ENCODE assay signal across 13 mouse cellular contexts in genomic region chr3:31075808-31076207, GRCm38 (mm10). TPM values are rescaled to one million over a fixed set of nuclear protein-coding genes. Genes with fewer than 3 reads are reported as not detected.
DNase-seq lines count a peak whose midpoint lies in the region; ATAC-seq lines count a peak whose summit lies in the region.
"Had no signal": no experiment of that assay in that cellular context is flagged by ENCODE, and none has a peak within 500 bp of the region (broad histone marks: within the 10 kb centered on the region; RNA-seq: fewer than 3 reads in every experiment).

No protein-coding gene starts in this region.

- no peak overlapping the region for H3K4me3 ChIP-seq in embryonic facial prominence, embryonic 11.5 days (ENCODE audit: low read depth, low read length)
- H3K4me3 ChIP-seq in forebrain, embryonic 16.5 days (replicated peaks; ENCODE audit: low read length) = no peak overlapping the region
- H3K4me3 ChIP-seq: gastrocnemius, adult 2 months; limb, embryonic 12.5 days had no signal

- H3K36me3 ChIP-seq in embryonic facial prominence, embryonic 11.5 days (replicated peaks; ENCODE audit: control insufficient read depth, insufficient read depth, low read depth, low read length) = no peaks in the 10 kb centered on the region
- no peaks in the 10 kb centered on the region for H3K36me3 ChIP-seq in forebrain, embryonic 16.5 days (ENCODE audit: control insufficient read depth, insufficient read depth)
- H3K36me3 ChIP-seq: limb, embryonic 12.5 days had no signal

- no peaks in the 10 kb centered on the region; the same call in 1 of the 2 replicates for H3K4me1 ChIP-seq in embryonic facial prominence, embryonic 11.5 days (ENCODE audit: control insufficient read depth, insufficient read depth, low read length)
- peaks cover 2% of the 10 kb centered on the region; the same call in 1 of the 2 replicates for H3K4me1 ChIP-seq in forebrain, embryonic 16.5 days (replicated peaks; ENCODE audit: control insufficient read depth, insufficient read depth, low read length)
- H3K4me1 ChIP-seq: limb, embryonic 12.5 days had no signal

- ATAC-seq in embryonic facial prominence, embryonic 11.5 days (replicated peaks; ENCODE audit: insufficient number of reproducible peaks, low FRiP score, low TSS enrichment, low read depth) = no peak
- ATAC-seq in forebrain, embryonic 16.5 days = no peak

- H3K9me3 ChIP-seq in embryonic facial prominence, embryonic 11.5 days (replicated peaks; ENCODE audit: control insufficient read depth, low read length) = no peaks in the 10 kb centered on the region
- H3K9me3 ChIP-seq in forebrain, embryonic 16.5 days (ENCODE audit: control insufficient read depth, low read length) = no peaks in the 10 kb centered on the region
- H3K9me3 ChIP-seq: limb, embryonic 12.5 days had no signal

- no peak overlapping the region for H3K4me2 ChIP-seq in embryonic facial prominence, embryonic 11.5 days (ENCODE audit: low read depth, low read length)
- no peak overlapping the region for H3K4me2 ChIP-seq in forebrain, embryonic 16.5 days (ENCODE audit: low read length)
- H3K4me2 ChIP-seq: limb, embryonic 12.5 days had no signal

- H3K27ac ChIP-seq in embryonic facial prominence, embryonic 11.5 days (replicated peaks; ENCODE audit: low read depth, low read length) = no peak overlapping the region
- H3K27ac ChIP-seq in forebrain, embryonic 16.5 days (ENCODE audit: low read length) = no peak overlapping the region
- H3K27ac ChIP-seq: gastrocnemius, adult 2 months; limb, embryonic 12.5 days had no signal

- no peak overlapping the region for H3K9ac ChIP-seq in embryonic facial prominence, embryonic 11.5 days (replicated peaks; ENCODE audit: low read length)
- H3K9ac ChIP-seq in forebrain, embryonic 16.5 days (replicated peaks; ENCODE audit: low read depth, low read length) = no peak overlapping the region
- H3K9ac ChIP-seq: limb, embryonic 12.5 days had no signal

- no peaks in the 10 kb centered on the region for H3K27me3 ChIP-seq in embryonic facial prominence, embryonic 11.5 days (ENCODE audit: control insufficient read depth, insufficient read depth, low read length)
- H3K27me3 ChIP-seq in forebrain, embryonic 16.5 days (replicated peaks; ENCODE audit: control insufficient read depth, insufficient read depth, low read length) = no peaks in the 10 kb centered on the region
- H3K27me3 ChIP-seq: limb, embryonic 12.5 days had no signal

- peak; percentile 29 for DNase-seq in heart, adult 8-10 months (ENCODE audit: low spot score)
- no peak for DNase-seq in heart, adult 9 months (ENCODE audit: low spot score in 2 of 2)
- peak; percentile 35 for DNase-seq in 3T3-L1 (ENCODE audit: low read depth, low spot score)
- DNase-seq in embryonic facial prominence, embryonic 11.5 days (ENCODE audit: low spot score) = peak; percentile 27
- DNase-seq in large intestine, adult 2 months (ENCODE audit: low read depth, low spot score) = peak; percentile 78
- no peak for DNase-seq in testis, postnatal 10 days (ENCODE audit: low spot score)
- DNase-seq in cerebellum, postnatal 14 days = no peak
- DNase-seq: gastrocnemius, adult 2 months; heart, postnatal 10 days; spleen, adult 18-20 months; thymus, postnatal 14 days had no signal

- WGBS in embryonic facial prominence, embryonic 11.5 days = 50% methylated on average over 11 of the region's 11 CpGs
- WGBS in large intestine, adult 2 months = 18% methylated on average over 11 of the region's 11 CpGs
- 79% methylated on average over 11 of the region's 11 CpGs for WGBS in forebrain, embryonic 16.5 days

RNA-seq across cellular contexts. Expression of gene Skil, which starts 19.1 kb away (rescaled TPM):
- total RNA-seq in heart, adult 8-10 months (2022) = 10 to 100 TPM; 11.4 to 18.7 (median 14.9) TPM
- 34.8 and 37.7 TPM in 2 replicates for polyA plus RNA-seq in embryonic facial prominence, embryonic 11.5 days (2014; fragmentation: Nextera tagmentation; extraction: Ambion mirVana)
- 8.0 and 21.2 TPM in 2 replicates for polyA plus RNA-seq in large intestine, adult 2 months (2012; rRNA removed)
- polyA plus RNA-seq in forebrain, embryonic 16.5 days (2015; fragmentation: Nextera tagmentation; extraction: Ambion mirVana) = 30.8 and 32.3 TPM in 2 replicates

Comparison
In these comparisons a context has a peak if more than half of its experiments do, and no peak if none do; other contexts are left out.
1. DNase-seq: peak in heart, adult 8-10 months (single experiment), 3T3-L1 (single experiment), embryonic facial prominence, embryonic 11.5 days (single experiment) and large intestine, adult 2 months (single experiment); none in heart, adult 9 months (0 of 2), testis, postnatal 10 days (single experiment) and cerebellum, postnatal 14 days (0 of 2).